Mouse (Mus musculus): ENCODE measurements around the gene Trim11. TPM values are rescaled to one million over a fixed set of nuclear protein-coding genes. Genes with fewer than 3 reads are reported as not detected.
A peak's percentile ranks its signal among the peaks of the same experiment; 100 is the strongest.
"Not testable (repeated sequence)": the region's sequence is repeated elsewhere in the genome, so short reads cannot be mapped to it uniquely, and the experiment has no call there.

Gene Trim11
- total RNA-seq (2021) = 30.0 and 30.1 TPM in 2 replicates
- long read RNA-seq, partial matches to known transcripts = 5 of 47 reads
- long read RNA-seq, other reads (novel, unspliced or antisense) = 42 of 47 reads

GRCm38 (mm10) chr11:58978027-58978705 lies at the start of gene Trim11:
Gene Trim11 (plus strand): TSS chr11:58978093.
- DNase-seq = peak; percentile 58

GRCm38 (mm10) chr11:58929055-58929454 lies 48.8 kb upstream of the Trim11 start:
- no peak for DNase-seq

GRCm38 (mm10) chr11:58929641-58930040 lies 48.3 kb upstream of the Trim11 start:
- DNase-seq = no peak

- no peak for DNase-seq
These were observed 47.6 kb upstream of the Trim11 start for GRCm38 (mm10) chr11:58930254-58930653.

DNA sequence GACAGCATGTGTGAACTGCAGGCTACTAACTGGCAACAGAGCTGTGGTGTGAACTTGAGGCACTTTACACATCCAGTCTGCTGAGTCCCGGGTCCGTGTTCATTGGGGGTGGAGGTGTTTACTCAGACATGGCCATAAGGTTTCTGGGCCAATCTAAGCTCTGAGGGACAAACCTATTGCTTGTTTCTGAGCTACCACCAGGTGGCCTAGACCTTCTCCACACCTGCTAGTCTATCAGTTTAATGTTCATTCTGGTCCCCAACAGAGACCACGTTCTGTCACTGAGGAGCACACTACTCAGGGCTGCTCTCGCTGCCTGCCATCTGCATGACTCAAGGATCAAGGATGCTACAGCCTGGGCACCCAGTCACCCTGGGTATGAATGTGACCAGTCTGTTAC lies 46.3 kb upstream of the Trim11 start:
- no peak for DNase-seq

DNA sequence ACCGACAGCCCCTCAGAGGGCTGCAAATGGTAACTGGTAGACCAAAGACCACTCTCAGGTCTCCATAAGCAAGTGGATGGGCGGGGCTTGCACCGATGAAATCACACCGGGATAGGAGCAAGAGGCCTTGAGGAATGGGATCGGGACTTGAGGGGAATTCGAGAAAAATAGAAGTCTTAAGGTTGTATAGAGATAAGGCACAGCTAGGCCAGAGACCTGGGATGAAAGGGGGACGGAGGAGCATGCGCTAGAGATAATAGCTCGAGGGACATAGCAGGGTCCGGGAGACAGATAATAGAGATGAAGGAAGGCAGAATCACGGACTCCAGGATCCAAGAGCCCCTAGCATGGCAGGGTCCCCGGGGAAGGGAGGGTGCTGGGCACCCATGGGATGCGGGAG lies 40.0 kb upstream of the Trim11 start:
- DNase-seq = no peak

DNA sequence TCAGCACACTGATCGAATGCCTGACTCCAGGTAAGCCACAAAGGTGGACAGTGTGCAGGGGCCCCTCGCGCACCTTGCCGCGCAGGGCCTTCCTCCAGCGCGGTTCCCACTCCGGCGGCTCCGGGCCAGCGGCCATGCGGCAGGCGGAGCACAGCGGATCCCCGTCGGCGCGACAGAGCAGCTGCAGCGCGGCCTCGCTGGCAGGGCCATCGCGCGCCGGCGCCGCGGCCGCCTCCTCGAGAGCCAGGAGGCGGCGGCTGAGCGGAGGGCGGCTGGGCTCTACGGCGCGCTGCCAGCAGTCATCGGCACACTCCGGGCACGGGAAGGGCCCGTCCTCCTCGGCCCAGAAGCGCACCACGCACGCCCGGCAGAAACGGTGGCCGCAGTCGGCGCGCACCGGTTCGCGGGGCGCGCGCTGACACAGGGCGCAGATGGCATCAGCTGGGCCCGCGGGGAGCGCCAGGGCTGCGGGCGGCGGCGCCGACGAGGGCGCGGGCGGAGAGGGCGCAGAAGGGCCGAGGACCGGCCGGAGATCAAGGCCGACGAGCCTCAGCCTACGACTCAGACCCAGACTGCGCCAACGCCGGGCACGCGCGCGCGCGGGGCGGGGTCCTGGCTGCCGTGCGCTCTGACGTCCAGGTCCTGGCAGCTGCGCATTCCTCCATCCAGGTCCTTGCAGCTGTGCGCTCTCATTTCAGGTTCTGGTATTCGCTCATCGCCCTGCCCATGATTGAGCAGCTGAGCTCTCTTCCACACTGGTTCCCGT lies 39.4 kb upstream of the Trim11 start, which contains the start of gene Rnf187:
Rnf187 (minus strand) TSS at position 595 of the 766 bp plus-strand sequence.
- DNase-seq = peak; percentile 92

DNA sequence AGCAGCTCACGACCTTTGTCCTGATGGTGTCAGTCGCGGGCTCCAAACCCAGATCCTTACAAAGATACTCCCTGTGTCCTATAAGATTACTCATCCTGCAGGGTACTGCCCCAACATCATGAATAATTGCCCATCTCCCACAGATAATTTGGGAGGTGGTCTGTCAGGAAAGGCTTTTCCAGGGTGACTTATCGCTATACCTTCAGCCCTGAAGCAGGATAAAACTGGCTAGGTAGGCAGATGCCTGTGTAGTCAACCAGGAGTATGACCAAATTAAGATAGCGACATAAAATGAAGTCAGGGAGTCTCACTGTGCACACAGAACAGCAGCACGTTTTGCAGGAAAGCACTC lies 38.8 kb upstream of the Trim11 start:
- DNase-seq = no peak

GRCm38 (mm10) chr11:58944136-58944535 lies 33.8 kb upstream of the Trim11 start:
- no peak for DNase-seq

- no peak for DNase-seq
These were observed 30.6 kb upstream of the Trim11 start for GRCm38 (mm10) chr11:58947306-58947705.

- DNase-seq = no peak
These were observed 29.9 kb upstream of the Trim11 start for GRCm38 (mm10) chr11:58947798-58948528.

- peak; percentile 48 for DNase-seq
These were observed 29.1 kb upstream of the Trim11 start, which contains the start of gene Hist3h2ba for GRCm38 (mm10) chr11:58948542-58949479. Gene Hist3h2ba (plus strand): TSS chr11:58948920.

GRCm38 (mm10) chr11:58949480-58950431 lies 28.1 kb upstream of the Trim11 start:
- no peak for DNase-seq

DNA sequence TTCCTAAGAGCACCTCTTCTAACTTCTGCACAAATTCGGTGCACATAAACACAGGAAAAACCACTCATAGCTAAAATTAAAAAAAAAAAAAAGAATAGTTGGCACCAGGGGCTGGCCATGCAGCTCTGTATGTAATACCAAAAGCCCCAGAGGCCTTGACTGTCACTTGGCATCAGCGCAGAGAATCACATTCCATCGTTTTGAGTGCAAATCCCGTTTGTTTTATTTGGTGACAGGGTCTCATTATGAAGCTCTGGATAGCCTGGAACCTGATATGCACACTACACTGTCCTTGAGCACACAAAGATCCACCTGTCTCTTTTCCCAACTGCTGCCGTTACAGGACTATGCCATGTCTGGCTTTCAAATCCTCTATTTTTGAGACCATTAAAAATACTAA lies 26.7 kb upstream of the Trim11 start:
- no peak for DNase-seq

- no peak for DNase-seq
These were observed 24.3 kb upstream of the Trim11 start for GRCm38 (mm10) chr11:58953351-58954169.

GRCm38 (mm10) chr11:58954170-58954419 lies 23.8 kb upstream of the Trim11 start:
- not testable (repeated sequence) for DNase-seq

- DNase-seq = peak; percentile 72
These were observed 23.3 kb upstream of the Trim11 start, which contains the start of the genes Hist3h2a and Trim17 for GRCm38 (mm10) chr11:58954420-58955142. Gene Hist3h2a (plus strand): TSS chr11:58954685. Gene Trim17 (plus strand): TSS chr11:58954685.

DNA sequence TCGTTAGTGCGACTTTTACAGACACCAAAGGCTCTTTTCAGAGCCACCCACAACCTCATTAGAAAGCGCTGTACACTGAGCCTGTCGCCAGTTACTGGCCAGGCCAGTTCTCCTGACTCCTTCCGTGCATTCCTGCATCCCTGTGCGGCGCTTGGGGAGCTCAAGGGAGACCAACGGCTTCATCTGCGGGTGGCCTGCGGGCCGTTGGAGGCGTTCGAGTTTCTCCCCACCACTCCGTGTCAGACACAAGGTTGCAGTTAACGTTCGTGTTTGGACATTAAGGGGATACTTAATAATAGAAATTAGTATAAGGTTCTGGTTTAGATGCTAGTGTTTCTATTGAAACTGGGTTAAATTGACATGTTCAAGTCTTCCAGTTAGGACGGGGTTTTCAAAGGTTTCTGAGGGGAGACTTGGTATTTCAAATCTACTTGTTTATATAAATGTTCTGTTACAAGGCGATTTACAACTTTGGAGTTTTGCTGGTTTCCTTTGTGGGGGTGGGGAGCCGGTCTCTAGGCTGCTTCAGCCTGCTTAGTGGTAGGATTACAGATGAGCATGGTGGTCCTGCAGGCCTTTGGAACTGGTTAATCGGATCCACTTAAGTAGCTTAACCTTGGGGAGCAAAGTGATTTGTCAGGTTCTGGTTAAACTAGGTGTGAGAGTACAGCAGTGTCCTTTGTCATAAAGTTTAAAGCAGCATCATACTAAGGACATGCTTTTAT lies 22.6 kb upstream of the Trim11 start:
- no peak for DNase-seq
